Mouse (Mus musculus) naive thymus-derived CD4-positive, alpha-beta T cell, adult 2 months (primary cell): ENCODE measurements around the gene Atxn1.
A peak's percentile ranks its signal among the peaks of the same experiment; 100 is the strongest.

Experiments used
- DNase-seq: peaks from one replicate; pipeline ENCODE4 v3.0.0-alpha.2; 2011; ENCODE audit warnings: low read depth

The Atxn1 gene

DNA sequence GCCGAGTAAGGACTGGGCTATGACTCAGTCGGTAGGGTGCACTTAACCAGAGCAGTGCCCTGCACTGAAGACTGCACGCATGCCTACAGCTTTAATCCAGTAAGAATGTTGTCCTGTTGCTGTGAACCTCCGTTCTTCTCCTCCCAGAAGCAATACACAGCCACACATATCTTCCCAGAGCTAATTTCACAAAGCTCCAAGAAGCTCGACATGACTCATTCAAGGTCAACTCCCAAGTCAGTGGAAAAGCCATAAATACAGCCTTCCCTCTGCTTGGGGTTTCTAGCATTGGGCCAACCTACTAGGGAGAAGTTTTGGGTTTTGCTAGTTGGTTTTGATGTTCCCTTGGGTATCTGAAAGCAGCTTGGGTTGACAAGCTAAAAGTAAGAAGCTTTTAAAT is 33.6 kb downstream of the Atxn1 start:
- DNase-seq: no peak

DNA sequence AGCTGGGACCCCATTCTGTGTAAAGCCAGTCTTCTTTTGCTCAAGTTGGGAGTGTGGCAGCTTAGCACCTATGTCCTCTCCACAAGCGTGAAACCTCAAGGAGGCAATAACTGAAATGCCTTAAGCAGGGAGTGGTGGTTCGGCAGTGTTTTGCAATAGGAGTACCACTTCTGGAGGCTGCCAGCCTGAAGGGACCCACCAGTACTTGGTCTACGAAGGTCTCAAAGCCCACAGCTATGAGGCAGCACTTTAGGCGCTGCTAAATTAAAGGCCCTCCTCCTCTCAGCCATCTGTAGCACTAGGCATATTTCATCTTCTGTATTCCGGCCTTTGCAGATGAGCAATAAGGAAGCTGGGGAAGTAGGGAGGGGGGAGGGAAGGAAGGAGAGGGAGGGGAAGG is 35.1 kb downstream of the Atxn1 start:
- DNase-seq: no peak

DNA sequence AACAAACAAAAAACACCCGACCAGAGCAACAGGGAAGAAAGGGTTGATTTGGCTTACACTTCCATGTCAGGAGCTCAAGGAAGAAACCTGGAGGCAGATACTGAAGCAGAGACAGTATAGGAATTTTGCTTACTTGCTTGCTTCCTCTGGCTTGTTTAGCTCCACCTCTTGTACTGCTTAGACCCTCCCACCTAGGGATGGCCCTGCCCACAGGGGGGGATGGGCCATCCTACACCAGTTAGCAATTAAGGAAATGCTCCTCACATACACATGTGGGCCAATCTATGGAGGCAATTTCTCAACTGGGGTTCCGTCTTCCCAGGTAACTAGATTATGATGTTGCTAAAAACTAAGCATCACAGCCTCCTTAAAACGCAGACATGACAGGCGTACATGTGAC is 39.5 kb downstream of the Atxn1 start:
- no peak for DNase-seq

DNA sequence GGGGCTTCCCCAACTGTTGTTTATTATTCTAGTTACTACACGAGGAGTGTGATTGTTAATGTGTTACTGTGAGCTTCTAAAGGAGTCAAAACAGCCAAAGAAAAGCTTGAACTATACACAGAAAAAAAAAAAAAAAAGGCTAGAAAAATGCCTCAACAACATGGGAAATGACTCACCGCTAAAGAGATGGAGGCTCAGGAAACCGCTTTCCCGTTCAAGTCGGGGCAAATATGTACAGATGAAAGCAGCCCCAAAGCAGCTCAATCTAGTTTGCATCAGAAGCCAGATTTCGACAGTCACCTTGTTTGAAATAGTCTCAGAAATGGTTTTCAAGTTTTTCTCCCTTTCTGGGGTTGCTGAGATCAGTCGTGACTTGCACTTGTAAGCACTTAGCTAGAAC is 40.3 kb downstream of the Atxn1 start:
- DNase-seq: peak; percentile 74

DNA sequence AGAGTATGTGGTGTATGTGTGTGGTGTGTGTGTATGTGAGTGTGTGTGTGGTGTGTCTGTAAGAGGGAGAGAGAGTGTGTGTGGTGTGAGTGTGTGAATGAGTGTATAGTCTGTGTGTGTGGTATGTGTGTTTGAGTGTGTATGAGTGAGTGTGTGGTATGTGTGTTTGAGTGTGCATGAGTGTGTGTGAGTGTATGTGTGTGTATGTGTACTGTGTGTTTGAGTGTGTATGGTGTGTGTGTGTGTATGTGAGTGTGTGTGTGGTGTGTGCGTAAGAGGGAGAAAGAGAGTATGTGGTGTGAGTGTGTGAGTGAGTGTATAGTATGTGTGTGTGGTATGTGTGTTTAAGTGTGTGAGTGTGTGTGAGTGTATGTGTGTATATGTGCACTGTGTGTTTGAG is 41.7 kb downstream of the Atxn1 start:
- peak; percentile 51 for DNase-seq

DNA sequence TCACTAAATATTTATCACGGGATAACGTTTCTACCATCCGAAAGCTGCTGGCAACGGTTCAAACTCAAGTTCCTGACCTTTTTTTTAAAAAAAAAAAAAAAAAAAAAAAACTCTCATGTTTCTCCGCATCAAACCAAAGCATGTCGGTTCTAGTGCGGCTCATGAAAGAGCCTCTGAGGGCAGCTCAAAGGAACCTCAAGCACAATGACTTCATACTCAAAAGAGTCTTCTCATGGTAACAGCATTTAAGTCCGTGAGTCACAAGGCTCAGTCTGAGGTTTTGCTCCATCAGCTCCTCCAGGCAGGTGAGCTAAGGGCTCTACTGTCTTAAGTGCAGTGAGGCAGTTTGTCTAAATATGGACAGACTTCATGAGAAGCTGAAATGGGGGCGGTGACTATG is 42.3 kb downstream of the Atxn1 start:
- peak; percentile 87 for DNase-seq

DNA sequence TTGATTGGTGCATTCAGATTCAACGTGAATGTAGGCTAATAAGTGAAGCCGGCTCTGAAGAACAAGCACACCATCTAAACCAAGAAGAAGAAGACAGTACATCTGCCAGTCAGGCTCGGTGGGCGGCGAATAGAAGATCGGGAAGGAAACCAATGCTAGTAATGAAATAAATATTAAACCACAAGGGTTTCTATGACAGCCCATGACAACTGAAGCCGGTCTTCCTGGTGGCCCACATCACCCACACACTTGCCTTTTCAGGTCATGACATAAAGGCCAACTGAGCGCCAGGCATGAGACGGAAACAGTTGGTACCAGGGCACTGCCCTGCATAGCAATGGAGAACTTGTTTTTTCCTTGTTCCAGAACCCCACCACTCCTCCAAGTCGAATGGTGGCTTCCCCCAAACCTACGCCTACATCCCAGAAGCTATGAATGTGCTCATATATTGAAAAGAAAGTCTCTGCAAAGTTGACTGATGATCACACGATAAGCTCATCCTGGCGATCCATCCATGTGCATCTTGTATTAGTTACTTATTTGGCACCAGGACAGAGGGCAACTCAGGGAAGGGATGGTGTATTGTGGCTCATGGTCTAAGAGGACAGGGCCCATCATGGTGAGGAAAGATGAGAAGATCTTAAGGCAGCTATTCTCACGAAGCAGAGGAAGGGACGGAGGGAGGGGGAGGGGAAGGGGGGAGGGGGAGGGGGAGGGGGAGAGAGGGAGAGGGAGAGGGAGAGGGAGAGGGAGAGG is 45.7 kb downstream of the Atxn1 start:
- DNase-seq: no peak

DNA sequence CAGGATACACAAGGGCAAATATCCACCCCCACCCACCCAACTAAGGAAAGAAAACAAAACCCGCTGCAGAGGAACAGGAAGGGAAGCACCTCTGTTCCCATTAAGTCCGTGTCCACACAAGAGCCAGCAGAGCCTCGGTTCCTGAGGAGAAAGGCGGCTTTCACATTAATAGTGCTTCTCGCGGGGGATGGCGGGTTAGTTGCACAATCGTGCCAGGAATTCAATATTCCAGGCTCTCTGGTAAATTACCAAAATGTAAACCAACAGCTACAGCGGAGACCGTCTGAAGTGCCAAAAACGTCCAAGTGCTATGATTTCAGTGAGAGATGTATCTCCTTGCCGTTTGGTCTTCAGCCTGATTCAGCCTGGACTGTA is 46.8 kb downstream of the Atxn1 start:
- DNase-seq: no peak

DNA sequence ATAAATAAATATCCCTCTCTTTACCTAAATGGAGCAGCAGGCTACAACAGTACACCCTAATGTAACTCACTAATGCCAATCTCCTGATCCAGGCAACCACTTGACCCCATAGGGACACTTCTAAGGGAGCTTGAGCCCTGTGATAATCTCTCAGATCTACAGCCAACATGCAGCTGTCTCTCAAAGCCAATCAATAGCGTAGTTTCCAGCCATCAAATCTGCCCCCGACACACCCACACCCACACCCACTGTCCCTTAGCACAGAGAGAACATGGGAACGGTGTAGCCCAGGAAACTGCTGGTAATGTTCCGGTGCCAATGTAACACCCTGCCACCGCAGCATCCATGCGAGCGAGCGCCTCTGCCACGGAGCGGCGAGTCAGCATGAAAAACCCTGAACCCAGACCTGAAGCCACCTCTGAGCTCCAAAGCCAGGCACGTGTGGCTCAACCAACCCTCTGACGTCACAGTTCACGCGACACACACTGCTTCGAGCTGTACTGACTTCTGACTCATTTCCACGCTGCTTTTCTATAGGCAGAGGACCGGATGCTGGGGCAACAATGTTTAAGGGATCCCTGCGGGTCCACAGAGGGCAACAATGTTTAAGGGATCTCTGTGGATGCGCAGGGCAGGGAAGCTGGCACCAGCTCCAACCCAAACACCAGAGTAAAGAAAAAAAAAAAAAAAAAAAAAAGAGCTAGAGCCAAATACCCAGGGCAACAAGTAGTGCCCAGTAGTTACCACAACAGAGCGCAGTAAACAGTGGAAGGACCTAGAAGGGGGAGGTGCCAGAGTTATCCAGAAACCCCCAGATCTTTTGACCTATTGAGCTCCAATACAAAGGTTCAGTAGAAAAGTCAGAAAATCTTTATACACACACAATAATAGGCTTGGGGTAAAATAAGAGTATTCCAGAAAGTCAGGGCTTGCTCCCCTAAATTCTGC is 47.5 kb downstream of the Atxn1 start:
- DNase-seq: no peak

DNA sequence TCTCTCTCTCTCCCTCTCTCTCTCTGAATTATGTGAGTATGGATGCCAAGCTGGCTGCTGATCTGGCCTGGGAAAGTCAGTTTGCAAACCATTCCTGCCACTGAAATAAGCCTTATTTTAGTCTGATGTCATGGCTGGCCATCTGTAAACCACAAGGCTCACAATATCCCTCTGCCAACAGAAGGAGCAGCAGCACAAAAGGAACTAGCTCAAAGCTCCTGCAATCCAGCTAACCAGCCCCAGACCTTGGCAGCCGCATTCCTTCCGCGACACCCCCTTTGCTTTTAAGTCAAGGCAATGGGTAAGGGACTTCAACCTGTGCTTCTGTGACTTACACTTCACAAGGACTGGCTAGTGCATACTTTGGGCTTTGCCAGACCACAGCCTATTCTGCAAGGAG is 48.9 kb downstream of the Atxn1 start:
- DNase-seq: no peak

DNA sequence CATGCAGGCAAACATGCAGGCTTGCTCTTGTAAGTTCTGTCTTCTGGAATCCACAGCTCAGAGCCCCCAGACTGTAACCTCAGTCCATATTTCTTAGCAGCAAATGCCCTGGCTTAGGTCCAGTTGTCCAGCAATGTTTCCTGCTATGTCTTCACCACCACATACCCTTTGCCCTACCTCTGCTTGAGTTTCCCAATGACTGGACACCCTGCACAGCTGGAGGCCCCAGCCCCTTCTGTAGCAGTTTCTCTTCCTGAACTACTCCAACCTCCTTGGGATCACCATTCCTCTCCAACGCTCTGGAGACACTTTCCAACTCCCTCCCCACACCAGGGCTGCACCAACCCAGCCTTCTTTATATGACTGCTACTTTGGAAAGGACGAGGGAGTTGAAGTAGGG is 49.8 kb downstream of the Atxn1 start:
- DNase-seq: no peak

DNA sequence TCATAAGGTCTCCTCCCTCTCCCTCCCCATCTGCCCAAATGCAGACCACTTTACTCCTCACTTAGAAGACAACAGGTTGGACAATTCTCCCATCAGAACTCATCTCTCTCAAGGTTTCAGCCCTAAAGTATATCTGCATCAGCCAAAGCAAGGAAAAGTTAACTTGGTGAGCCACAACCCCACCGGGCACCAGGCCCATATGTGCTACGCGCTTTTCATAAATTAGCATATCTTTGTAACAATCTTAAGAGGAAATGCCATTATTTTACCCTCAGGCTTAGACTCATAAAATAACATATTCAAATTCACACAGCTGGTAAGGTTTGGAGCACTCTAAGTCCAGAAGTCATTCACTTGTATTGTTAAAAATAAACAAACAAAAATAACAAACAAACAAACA is 50.7 kb downstream of the Atxn1 start:
- no peak for DNase-seq

DNA sequence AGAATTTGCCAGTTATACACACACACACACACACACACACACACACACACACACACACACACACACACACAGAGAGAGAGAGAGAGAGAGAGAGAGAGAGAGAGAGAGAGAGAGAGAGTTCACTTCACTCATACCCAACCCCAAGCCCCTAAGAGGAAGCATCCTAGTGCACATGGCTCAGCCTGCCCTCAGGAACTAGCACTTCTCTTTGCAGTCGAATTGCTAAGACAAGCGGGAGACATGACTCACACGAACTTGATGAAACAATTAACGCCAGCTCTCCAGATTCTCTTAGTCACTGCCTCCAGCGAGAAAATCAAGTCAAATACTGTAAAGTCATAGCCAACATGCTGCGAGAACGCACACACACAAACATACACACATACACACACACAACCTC is 53.0 kb downstream of the Atxn1 start:
- DNase-seq: no peak

DNA sequence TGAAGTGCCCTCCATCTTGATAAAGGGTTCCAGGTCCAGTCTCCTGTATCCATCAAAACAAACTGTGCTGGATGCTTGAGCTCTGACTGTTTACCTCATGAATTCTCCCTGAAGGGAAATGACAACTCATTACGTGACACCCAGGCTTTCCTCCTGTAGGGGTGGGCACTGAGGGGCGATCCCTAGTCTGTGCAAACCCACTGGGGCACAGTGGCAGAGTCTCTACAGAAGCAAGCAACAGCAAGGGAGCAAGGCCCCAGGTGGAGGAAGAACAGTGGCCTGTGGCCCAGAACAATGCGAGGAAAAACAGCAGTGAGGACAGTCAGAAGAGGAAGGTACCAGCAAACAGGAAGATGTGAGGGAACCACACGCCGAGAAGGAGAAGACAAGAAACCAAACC is 53.7 kb downstream of the Atxn1 start:
- no peak for DNase-seq

DNA sequence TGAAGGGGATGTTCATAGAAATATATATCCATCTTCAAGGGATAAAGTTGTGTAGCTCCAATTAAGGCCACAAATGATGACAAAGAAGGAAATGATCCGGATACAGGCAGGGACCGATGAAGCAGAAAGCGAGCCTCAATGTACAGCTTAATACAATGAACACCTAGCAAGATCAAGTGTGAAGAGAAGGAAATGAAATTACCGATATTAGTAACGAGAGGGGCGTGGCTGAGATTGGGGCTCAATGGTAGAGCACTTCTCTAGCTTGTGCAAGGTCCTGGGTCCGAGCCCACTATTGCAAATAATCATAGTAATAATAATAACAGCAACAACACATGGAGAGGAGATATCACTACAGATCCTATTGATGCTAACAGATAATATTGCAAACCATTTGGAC is 54.5 kb downstream of the Atxn1 start:
- DNase-seq: no peak

DNA sequence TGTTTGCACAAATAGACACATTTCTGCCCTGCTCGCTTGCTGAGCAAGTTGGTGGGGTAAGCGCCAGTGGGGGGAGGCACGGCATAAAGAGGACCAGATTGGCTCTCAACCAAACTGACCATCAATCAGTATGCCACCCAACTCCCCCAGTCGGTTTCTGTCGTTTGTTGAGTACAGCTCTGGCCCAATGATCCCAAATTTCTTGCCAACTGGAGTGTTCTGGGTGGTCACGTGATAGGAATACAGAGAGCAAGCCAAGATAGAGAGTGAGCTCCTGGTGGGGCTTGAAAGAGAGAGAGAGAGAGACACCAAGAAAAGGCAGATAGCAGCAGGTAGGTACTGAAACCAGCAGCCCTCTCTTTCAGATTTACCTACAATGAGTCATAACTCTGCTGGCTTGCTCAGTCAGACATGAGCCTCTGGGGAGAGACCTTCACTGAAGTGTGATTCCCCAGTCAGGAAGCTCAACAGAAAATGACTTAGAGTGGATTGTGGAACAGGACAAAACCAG is 57.6 kb downstream of the Atxn1 start:
- no peak for DNase-seq

DNA sequence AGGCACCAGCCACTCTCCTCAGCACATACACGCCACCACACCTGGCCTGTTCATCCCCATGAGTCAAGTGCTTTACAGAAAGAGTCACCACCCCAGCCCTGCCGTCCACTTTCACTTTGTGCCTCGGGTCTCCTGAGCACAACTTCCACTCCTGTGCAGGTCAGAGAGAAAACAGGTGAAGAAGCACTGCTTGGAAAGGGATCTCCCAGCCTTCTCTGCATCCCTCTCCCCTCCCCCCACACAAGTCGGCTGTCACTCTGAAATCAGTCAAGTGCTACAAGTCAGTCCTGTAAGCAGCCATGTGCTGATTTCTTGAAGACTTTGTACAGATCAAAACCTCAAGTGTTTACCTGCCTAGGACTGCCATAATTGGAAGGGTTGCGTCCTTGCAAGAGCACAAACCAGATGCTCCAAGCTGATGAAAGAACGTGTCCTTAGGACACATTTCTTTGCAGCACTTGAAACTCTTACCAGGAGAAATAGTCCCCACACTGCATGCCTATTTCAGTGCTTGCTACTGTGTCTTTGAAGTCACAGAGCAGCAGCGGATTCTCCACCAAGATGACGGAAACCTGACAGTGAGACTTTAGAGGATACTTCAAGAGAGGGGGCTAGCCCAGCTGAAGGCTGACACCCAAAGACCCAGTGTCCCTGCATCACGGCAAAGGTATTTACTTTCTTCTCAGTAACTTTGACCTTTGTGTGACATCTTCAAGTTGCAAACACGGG is 58.2 kb downstream of the Atxn1 start:
- peak; percentile 57 for DNase-seq

DNA sequence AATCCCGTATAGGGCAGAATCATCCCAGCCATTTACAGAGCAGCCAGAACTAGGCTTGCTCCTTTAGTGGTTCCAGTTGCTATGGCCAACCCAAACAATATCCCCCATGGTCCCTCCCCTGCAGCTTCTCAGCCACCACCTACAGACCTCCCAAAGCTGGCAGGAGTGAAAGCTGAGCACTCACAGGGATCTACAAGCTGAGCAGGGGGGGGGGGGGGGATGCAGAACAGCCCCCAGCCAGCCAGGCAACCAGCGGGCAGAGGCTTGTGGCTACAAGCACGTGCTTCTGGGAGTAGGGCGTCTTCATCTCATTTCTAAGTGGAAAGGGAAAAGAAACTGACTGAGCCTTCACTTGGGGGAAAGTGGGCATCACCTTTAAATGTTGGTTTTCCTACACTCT is 59.9 kb downstream of the Atxn1 start:
- no peak for DNase-seq

DNA sequence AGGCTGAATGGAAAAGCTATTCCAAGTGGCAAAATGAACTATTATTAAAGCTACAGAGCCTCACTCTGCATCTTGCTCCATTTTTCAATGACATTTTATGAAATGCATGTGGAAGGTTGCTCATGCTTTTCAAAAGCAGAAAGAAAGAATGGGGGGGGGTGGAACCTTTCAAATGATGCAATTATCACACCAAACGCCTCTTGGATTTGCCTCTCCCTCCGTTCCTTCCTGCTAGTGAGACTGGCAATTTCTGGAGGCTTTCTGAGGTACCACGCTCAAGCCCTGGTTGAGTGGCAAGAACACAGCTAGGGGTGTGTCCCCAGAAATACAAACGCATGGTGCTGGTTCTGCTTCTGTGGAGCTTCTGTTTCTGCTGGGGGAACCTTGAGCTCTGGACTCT is 60.4 kb downstream of the Atxn1 start:
- no peak for DNase-seq

DNA sequence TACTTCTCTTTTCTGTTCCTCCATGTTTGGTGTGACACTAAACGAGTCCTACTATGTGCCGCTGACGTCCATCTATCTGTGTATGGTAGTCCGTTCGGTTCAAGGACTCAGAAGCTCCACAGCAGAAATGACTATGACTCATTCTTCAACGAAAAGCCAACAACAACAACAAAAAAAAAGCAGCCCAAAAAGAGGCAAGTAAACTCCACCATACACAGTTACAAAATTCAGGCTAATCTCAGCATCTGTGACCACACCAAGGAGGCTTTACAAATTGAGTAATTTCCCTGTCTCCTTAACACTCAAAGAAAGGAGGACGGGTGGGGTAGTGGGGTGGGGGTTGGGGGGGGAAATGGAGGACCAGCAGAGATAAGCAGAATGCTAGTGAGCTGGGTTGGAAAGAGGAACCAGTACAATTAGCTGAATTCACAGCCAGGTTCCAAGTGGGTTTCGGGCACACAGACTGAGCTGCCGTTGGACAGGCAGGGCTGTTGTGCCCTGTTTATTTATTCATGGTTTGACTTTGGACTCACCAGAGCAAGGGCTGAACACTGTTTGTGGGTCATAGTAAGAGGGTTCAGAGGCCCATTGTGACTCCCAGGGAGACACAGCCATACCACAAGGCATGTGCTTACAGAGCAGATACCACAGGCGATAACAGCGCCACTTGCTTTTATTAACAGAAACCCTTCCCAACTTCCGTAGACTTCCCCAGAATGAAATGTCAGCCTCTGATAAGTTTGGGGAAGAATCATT is 61.1 kb downstream of the Atxn1 start:
- no peak for DNase-seq

DNA sequence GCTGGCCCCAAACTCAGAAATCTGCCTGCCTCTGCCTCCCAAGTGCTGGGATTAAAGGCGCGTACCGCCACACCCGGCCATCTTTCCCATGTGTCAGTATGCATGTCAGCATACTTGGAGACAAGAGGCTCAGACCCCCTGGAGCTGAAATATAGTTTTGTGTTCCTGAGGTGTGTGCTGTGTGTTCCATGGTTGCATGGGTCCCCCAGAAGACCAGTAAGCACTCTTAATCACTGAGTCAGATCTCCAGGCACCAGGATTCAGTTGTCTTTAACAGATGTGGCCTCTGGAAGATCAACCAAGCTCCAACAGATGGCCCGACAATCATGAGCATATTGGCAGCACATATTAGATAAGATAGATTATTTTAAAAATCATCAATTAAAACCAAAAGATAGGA is 62.4 kb downstream of the Atxn1 start:
- DNase-seq: no peak

DNA sequence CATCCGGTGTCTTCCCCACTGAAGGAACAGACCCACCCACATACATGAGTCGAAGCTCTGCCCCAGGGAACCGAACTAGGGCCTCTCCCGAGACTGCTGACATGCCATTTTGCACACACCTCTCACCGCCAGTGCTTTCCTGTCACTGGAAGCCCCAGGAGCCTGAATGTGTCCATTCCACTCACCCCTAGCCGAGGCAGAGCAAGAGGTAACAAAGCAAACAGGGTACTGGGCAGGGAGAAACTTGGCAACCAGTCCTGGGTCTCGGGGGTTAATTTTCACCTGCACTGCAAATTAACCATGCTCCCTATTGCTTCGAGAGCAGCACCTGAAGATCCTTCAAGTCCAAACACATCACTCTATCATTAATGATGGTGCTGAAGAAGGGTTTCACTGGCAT is 64.0 kb downstream of the Atxn1 start:
- no peak for DNase-seq
